Mouse (Mus musculus) CH12.LX (cell line): ENCODE results near the gene Cers6.

Experiments used
- CTCF ChIP-seq, 2 experiments: IDR thresholded peaks in 1 of 2; conservative IDR thresholded peaks in 1 of 2; 2 replicates each; pipeline ENCODE4 v1.5.1; 2011 to 2012; ENCODE audit warnings: low read depth in 2 of 2, low read length in 2 of 2, improper control_type of control experiment in 1 of 2, inconsistent platforms in 1 of 2, mild to moderate bottlenecking in 1 of 2, moderate library complexity in 1 of 2
- ELF1 ChIP-seq: IDR thresholded peaks from 2 replicates; pipeline ENCODE4 v1.6.1; 2014; ENCODE audit warnings: low read depth, mild to moderate bottlenecking, inconsistent platforms, low read length, improper control_type of control experiment
- ETS1 ChIP-seq: conservative IDR thresholded peaks from 2 replicates; pipeline ENCODE4 v1.6.1; 2012; ENCODE audit warnings: low read depth, mild to moderate bottlenecking, inconsistent platforms, low read length, improper control_type of control experiment, moderate library complexity
- JUND ChIP-seq: conservative IDR thresholded peaks from 2 replicates; pipeline ENCODE4 v1.6.1; 2011; ENCODE audit warnings: low read depth, low read length, improper control_type of control experiment
- MEF2A ChIP-seq: IDR thresholded peaks from 2 replicates; pipeline ENCODE4 v1.6.1; 2014; ENCODE audit warnings: low read depth, mild to moderate bottlenecking, inconsistent platforms, low read length, improper control_type of control experiment, borderline replicate concordance
- PAX5 ChIP-seq: IDR thresholded peaks from 2 replicates; pipeline ENCODE4 v1.6.1; 2012; ENCODE audit warnings: low read length, inconsistent platforms, mixed read lengths
- POLR2A ChIP-seq: IDR thresholded peaks from 2 replicates; pipeline ENCODE4 v1.6.1; 2011; ENCODE audit warnings: low read depth, mild to moderate bottlenecking, improper control_type of control experiment, low read length
- RAD21 ChIP-seq: IDR thresholded peaks from 2 replicates; pipeline ENCODE4 v1.6.1; 2011; ENCODE audit warnings: low read depth, mild to moderate bottlenecking, low read length, improper control_type of control experiment, moderate library complexity
- SIN3A ChIP-seq: IDR thresholded peaks from 2 replicates; pipeline ENCODE4 v1.6.1; 2012; ENCODE audit warnings: low read length, improper control_type of control experiment, inconsistent platforms
- TBP ChIP-seq: conservative IDR thresholded peaks from 2 replicates; pipeline ENCODE4 v1.6.1; 2011; ENCODE audit warnings: low read depth, low read length, improper control_type of control experiment
- USF1 ChIP-seq: IDR thresholded peaks from 2 replicates; pipeline ENCODE4 v1.6.1; 2014; ENCODE audit warnings: low read depth, mild to moderate bottlenecking, inconsistent platforms, low read length, improper control_type of control experiment
- ZKSCAN1 ChIP-seq: IDR thresholded peaks from 2 replicates; pipeline ENCODE4 v1.6.1; 2012; ENCODE audit warnings: low read depth, inconsistent platforms, low read length, improper control_type of control experiment, borderline replicate concordance
- ZNF384 ChIP-seq: IDR thresholded peaks from 2 replicates; pipeline ENCODE4 v1.6.1; 2012; ENCODE audit warnings: low read depth, low read length, improper control_type of control experiment, inconsistent platforms

GRCm38 (mm10) chr2:69134186-69134585, 272.9 kb downstream of the Cers6 start:
- no peak for TF ChIP-seq JUND
- no peak for TF ChIP-seq MEF2A
- no peak for TF ChIP-seq CTCF (conservative IDR thresholded peaks at IDR 0.05 in 1 of 2, IDR thresholded peaks at IDR 0.05 in 1 of 2; ENCODE audit: low read depth in 2 of 2, low read length in 2 of 2)
- no peak for TF ChIP-seq USF1
- no peak for TF ChIP-seq RAD21
- no peak for TF ChIP-seq ZKSCAN1
- TF ChIP-seq POLR2A = no peak
- no peak for TF ChIP-seq ETS1
- no peak for TF ChIP-seq ELF1
- no peak for TF ChIP-seq ZNF384
- no peak for TF ChIP-seq TBP
- no peak for TF ChIP-seq PAX5
- no peak for TF ChIP-seq SIN3A
